12 mouse cellular contexts compared by ENCODE assay signal in genomic region chr13:81785766-81786480, GRCm38 (mm10). TPM values are rescaled to one million over a fixed set of nuclear protein-coding genes. Genes with fewer than 3 reads are reported as not detected.
A peak's percentile ranks its signal among the peaks of the same experiment; 100 is the strongest.
DNase-seq lines count a peak whose midpoint lies in the region; ATAC-seq lines count a peak whose summit lies in the region.
"Had no signal": no experiment of that assay in that cellular context is flagged by ENCODE, and none has a peak within 500 bp of the region (broad histone marks: within the 10 kb centered on the region; RNA-seq: fewer than 3 reads in every experiment).

No protein-coding gene starts in this region.

- no peak for ATAC-seq in midbrain, embryonic 11.5 days (ENCODE audit: low FRiP score)
- no peak for ATAC-seq in forebrain, embryonic 11.5 days (replicated peaks; ENCODE audit: low FRiP score)
- ATAC-seq in neural tube, embryonic 14.5 days (ENCODE audit: low read depth), result no peak
- ATAC-seq: Patski had no signal

- peak; percentile 21 for DNase-seq in cerebellum, adult 11-12 months
- DNase-seq in cerebellum, postnatal 4 days (ENCODE audit: low spot score in 2 of 2), result no peak
- peak; percentile 82 for DNase-seq in midbrain, embryonic 11.5 days (ENCODE audit: low spot score, missing footprints)
- no peak for DNase-seq in midbrain, embryonic 10.5 days (ENCODE audit: low spot score)
- no peak for DNase-seq in forebrain, embryonic 11.5 days (ENCODE audit: low spot score)
- DNase-seq in testis, postnatal 14 days (ENCODE audit: low spot score), result no peak
- no peak for DNase-seq in heart, adult 9 months (ENCODE audit: low spot score in 2 of 2)
- DNase-seq: heart, adult 2 months; kidney, postnatal 25 days; thymus, adult 18-20 months had no signal

- H3K4me1 ChIP-seq in midbrain, embryonic 11.5 days (ENCODE audit: control insufficient read depth, insufficient read depth, low read length), result peaks cover 11% of the 10 kb centered on the region; the same call in 1 of the 2 replicates
- peaks cover 27% of the 10 kb centered on the region for H3K4me1 ChIP-seq in midbrain, embryonic 10.5 days
- H3K4me1 ChIP-seq in forebrain, embryonic 11.5 days (replicated peaks; ENCODE audit: control insufficient read depth, insufficient read depth, low read length), result peaks cover 5% of the 10 kb centered on the region; the same call in 1 of the 2 replicates
- peaks cover 15% of the 10 kb centered on the region; the same call in 1 of the 2 replicates for H3K4me1 ChIP-seq in neural tube, embryonic 14.5 days (ENCODE audit: control insufficient read depth, insufficient read depth, low read length)

- H3K27ac ChIP-seq in midbrain, embryonic 11.5 days (ENCODE audit: low read depth, low read length), result no peak overlapping the region
- no peak overlapping the region for H3K27ac ChIP-seq in midbrain, embryonic 10.5 days (replicated peaks)
- H3K27ac ChIP-seq in forebrain, embryonic 11.5 days (ENCODE audit: low read depth, low read length), result 0 out of 2 replicates have a peak overlapping the region, but pooled peaks have one; percentile 25
- no peak overlapping the region for H3K27ac ChIP-seq in neural tube, embryonic 14.5 days (ENCODE audit: low read depth, low read length)
- H3K27ac ChIP-seq: heart, adult 2 months had no signal

- no peak overlapping the region for H3K9ac ChIP-seq in midbrain, embryonic 11.5 days (ENCODE audit: low read length)
- peak overlapping the region; percentile 28 for H3K9ac ChIP-seq in forebrain, embryonic 11.5 days (ENCODE audit: low read length)
- peak overlapping the region; percentile 16; the same call in 1 of the 2 replicates for H3K9ac ChIP-seq in neural tube, embryonic 14.5 days (replicated peaks; ENCODE audit: low read depth, low read length)

- no peak overlapping the region for H3K4me3 ChIP-seq in midbrain, embryonic 11.5 days (ENCODE audit: low read depth, low read length)
- H3K4me3 ChIP-seq in midbrain, embryonic 10.5 days, result no peak overlapping the region
- H3K4me3 ChIP-seq in forebrain, embryonic 11.5 days (ENCODE audit: low read depth, low read length), result no peak overlapping the region
- no peak overlapping the region for H3K4me3 ChIP-seq in neural tube, embryonic 14.5 days (ENCODE audit: low read depth, low read length)
- H3K4me3 ChIP-seq: heart, adult 2 months had no signal

- no peak overlapping the region for H3K4me2 ChIP-seq in midbrain, embryonic 11.5 days
- H3K4me2 ChIP-seq in forebrain, embryonic 11.5 days (ENCODE audit: low read depth, low read length, severe bottlenecking), result peak overlapping the region; percentile 27; the same call in 1 of the 2 replicates
- peak overlapping the region; percentile 2; the same call in 1 of the 2 replicates for H3K4me2 ChIP-seq in neural tube, embryonic 14.5 days (ENCODE audit: low read depth, low read length)

- H3K9me3 ChIP-seq in midbrain, embryonic 11.5 days (ENCODE audit: control insufficient read depth, low read length), result no peaks in the 10 kb centered on the region
- no peaks in the 10 kb centered on the region for H3K9me3 ChIP-seq in midbrain, embryonic 10.5 days (replicated peaks)
- H3K9me3 ChIP-seq in forebrain, embryonic 11.5 days (ENCODE audit: control insufficient read depth, low read length), result no peaks in the 10 kb centered on the region
- H3K9me3 ChIP-seq in neural tube, embryonic 14.5 days (ENCODE audit: control insufficient read depth, low read length), result no peaks in the 10 kb centered on the region

- 79% methylated on average over 11 of the region's 11 CpGs for WGBS in midbrain, embryonic 11.5 days
- WGBS in midbrain, embryonic 10.5 days, result 83% methylated on average over 11 of the region's 11 CpGs
- 56% methylated on average over 11 of the region's 11 CpGs for WGBS in forebrain, embryonic 11.5 days
- 70% methylated on average over 11 of the region's 11 CpGs for WGBS in neural tube, embryonic 14.5 days

- no peaks in the 10 kb centered on the region for H3K36me3 ChIP-seq in midbrain, embryonic 11.5 days (ENCODE audit: control insufficient read depth, insufficient read depth, low read length)
- H3K36me3 ChIP-seq in midbrain, embryonic 10.5 days, result peaks cover 47% of the 10 kb centered on the region
- H3K36me3 ChIP-seq in forebrain, embryonic 11.5 days (ENCODE audit: control insufficient read depth, insufficient read depth, low read length), result no peaks in the 10 kb centered on the region; the same call in 1 of the 2 replicates
- H3K36me3 ChIP-seq in neural tube, embryonic 14.5 days (ENCODE audit: control insufficient read depth, insufficient read depth, low read length), result peaks cover 3% of the 10 kb centered on the region; the same call in 1 of the 2 replicates

- no peaks in the 10 kb centered on the region for H3K27me3 ChIP-seq in midbrain, embryonic 11.5 days (ENCODE audit: control insufficient read depth, insufficient read depth, low read length)
- H3K27me3 ChIP-seq in midbrain, embryonic 10.5 days (ENCODE audit: low read depth, poor library complexity, severe bottlenecking), result no peaks in the 10 kb centered on the region
- H3K27me3 ChIP-seq in forebrain, embryonic 11.5 days (ENCODE audit: control insufficient read depth, insufficient read depth, low read length), result no peaks in the 10 kb centered on the region
- H3K27me3 ChIP-seq in neural tube, embryonic 14.5 days (ENCODE audit: control insufficient read depth, insufficient read depth, low read length), result no peaks in the 10 kb centered on the region
- H3K27me3 ChIP-seq: Patski had no signal

RNA-seq across cellular contexts. Expression of gene Cetn3, which starts 3.0 kb away (rescaled TPM):
- polyA plus RNA-seq in midbrain, embryonic 11.5 days (2014; fragmentation: Nextera tagmentation; extraction: Ambion mirVana), result 279 and 302 TPM in 2 replicates
- 249 and 260 TPM in 2 replicates for polyA plus RNA-seq in midbrain, embryonic 10.5 days (2016; fragmentation: Nextera tagmentation; extraction: Ambion mirVana)
- polyA plus RNA-seq in forebrain, embryonic 11.5 days (2014; fragmentation: Nextera tagmentation; extraction: Ambion mirVana), result 282 and 302 TPM in 2 replicates
- 277 and 283 TPM in 2 replicates for polyA plus RNA-seq in neural tube, embryonic 14.5 days (2014; fragmentation: Nextera tagmentation; extraction: Ambion mirVana)

Comparison
In these comparisons a context has a peak if more than half of its experiments do, and no peak if none do; other contexts are left out.
1. DNase-seq: peak in cerebellum, adult 11-12 months (single experiment) and midbrain, embryonic 11.5 days (single experiment); none in cerebellum, postnatal 4 days (0 of 2), midbrain, embryonic 10.5 days (single experiment), forebrain, embryonic 11.5 days (single experiment), testis, postnatal 14 days (single experiment) and heart, adult 9 months (0 of 2).